Mouse (Mus musculus) bone marrow macrophage, adult 2 months (primary cell): Measurements from ENCODE around the gene Ankib1. TPM values are rescaled to one million over a fixed set of nuclear protein-coding genes. Genes with fewer than 3 reads are reported as not detected.
"Not testable (repeated sequence)": the region's sequence is repeated elsewhere in the genome, so short reads cannot be mapped to it uniquely, and the experiment has no call there.

ENCODE experiments used
- H3K27ac ChIP-seq: 2 replicates; pipeline ENCODE4 v1.5.1; 2012; ENCODE audit warnings: low read depth, low read length; ENCODE audit not compliant: insufficient read depth
- H3K4me1 ChIP-seq: 2 replicates; pipeline ENCODE4 v1.6.1; 2012; ENCODE audit warnings: low read length; ENCODE audit not compliant: control insufficient read depth, insufficient read depth
- H3K4me3 ChIP-seq: 2 replicates; pipeline ENCODE4 v1.5.1; 2012; ENCODE audit warnings: mild to moderate bottlenecking, low read length, moderate library complexity; ENCODE audit not compliant: insufficient read depth
- CTCF ChIP-seq: IDR thresholded peaks from 2 replicates; pipeline ENCODE4 v1.5.1; 2012; ENCODE audit warnings: low read depth, mild to moderate bottlenecking, low read length, moderate library complexity
- POLR2A ChIP-seq: IDR thresholded peaks from 2 replicates; pipeline ENCODE4 v1.6.1; 2012; ENCODE audit warnings: mild to moderate bottlenecking, low read depth, low read length, borderline replicate concordance
- polyA plus RNA-seq: library from polyadenylated mRNA; stranded (reverse); fragments of >200 nt; gene quantifications from 2 replicates; pipeline ENCODE4 v1.2.4, GENCODE M21; 2012; ENCODE audit not compliant: missing spikeins, insufficient read depth, insufficient read length

Ankib1 gene
- polyA plus RNA-seq: 15.0 and 18.5 TPM in 2 replicates

DNA sequence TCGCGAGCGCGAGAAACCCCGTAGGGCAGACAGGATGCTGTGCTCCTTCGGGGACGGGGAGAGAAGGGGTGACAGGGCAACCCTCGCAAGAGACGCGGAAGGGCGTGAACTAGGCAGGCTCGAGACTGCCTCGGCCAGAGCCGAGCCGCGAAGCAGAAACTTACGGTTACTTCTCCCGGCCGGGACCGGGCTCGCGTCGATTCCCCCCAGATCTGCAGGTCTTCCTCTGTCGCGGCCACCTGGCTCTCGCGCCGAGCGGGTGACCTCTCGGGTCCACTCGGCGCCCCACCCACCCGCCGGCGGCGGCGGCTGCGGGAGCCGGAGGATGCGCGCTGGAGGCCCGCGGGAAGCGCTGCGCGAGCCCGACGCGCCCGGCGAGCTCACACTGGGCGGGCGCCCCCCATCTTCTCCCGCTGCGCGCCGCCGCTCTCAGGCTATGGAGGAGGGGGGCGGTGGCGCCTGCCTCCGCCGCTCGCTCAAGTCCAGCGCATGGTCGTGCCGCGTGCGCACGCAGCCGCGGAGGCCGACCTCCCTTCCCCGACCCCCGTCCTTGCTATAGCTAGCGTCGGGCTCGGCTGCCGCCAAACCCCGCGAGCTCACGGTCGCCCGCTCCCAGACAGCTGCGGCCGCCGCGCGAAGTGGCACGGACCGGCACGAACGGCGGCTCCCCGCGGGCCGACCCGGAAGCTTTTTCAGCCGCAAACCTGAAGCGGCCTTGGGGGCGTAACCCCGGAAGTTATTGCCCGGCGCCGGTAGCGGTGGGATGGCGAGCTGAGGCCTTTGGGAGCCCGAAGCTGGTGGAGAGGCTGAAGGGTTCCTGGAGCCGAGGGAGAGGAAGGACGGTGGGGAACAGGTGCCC, at the start of gene Ankib1, which contains the start of gene Krit1:
Gene Ankib1 (minus strand): TSS at position 493 of the 859 bp plus-strand sequence.
Gene Krit1 (plus strand): TSS at position 752 of the 859 bp plus-strand sequence.
- Histone ChIP-seq H3K4me3 (peak within 1 kb of the TSS; percentile 80), H3K4me1 (peaks cover 10% of the 10 kb centered on the region), H3K27ac (peak within 1 kb of the TSS; percentile 58)
- TF ChIP-seq POLR2A (no peak), CTCF (no peak)

- H3K27ac ChIP-seq: no peak within 1 kb of the TSS
- TF ChIP-seq CTCF: no peak
- no peak for TF ChIP-seq POLR2A
- H3K4me1 ChIP-seq: no peaks in the 10 kb centered on the region
- no peak within 1 kb of the TSS for H3K4me3 ChIP-seq
These were observed 42.3 kb upstream of the Ankib1 start, which contains the start of gene Lrrd1 for GRCm38 (mm10) chr5:3845026-3845425. Gene Lrrd1, plus strand, starts transcription at chr5:3845173.

GRCm38 (mm10) chr5:3834107-3834506, 31.4 kb upstream of the Ankib1 start:
- no peak overlapping the region for H3K27ac ChIP-seq
- TF ChIP-seq POLR2A (no peak), CTCF (no peak)

DNA sequence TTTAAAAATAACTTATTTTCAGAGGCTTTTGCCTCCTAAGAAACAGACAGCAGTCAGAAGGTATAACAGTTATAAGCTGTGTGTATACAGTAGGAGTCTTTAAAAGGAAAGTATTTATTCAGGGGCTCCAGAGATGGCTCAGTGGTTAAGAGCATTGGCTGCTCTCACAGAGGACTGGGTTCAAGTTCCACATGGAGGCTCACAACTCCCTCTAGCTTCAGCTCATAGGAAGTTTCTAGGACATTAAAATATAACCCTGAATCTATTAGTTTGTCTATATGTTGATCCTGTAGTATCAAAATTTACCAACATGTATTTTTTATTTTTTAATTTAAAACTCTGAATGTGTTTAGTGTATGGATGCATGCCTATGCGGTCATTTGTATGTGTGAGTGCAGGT, 5.7 kb upstream of the Ankib1 start:
- peaks cover 3% of the 10 kb centered on the region; the same call in 1 of the 2 replicates for H3K4me1 ChIP-seq
- H3K4me3 ChIP-seq: no peak overlapping the region
- H3K27ac ChIP-seq: no peak overlapping the region
- no peak for TF ChIP-seq POLR2A
- no peak for TF ChIP-seq CTCF

More at GRCm38 (mm10) chr5:3834107-3834506, 31.4 kb upstream of the Ankib1 start:
- H3K4me1 ChIP-seq: no peaks in the 10 kb centered on the region
- H3K4me3 ChIP-seq: no peak overlapping the region

- peaks cover 10% of the 10 kb centered on the region for H3K4me1 ChIP-seq
- peak overlapping the region; percentile 56 for H3K27ac ChIP-seq
- no peak for TF ChIP-seq POLR2A
- no peak for TF ChIP-seq CTCF
- H3K4me3 ChIP-seq: peak overlapping the region; percentile 80
These were observed 804 bp upstream of the Ankib1 start for GRCm38 (mm10) chr5:3803292-3804165.

GRCm38 (mm10) chr5:3801672-3802432, 873 bp downstream of the Ankib1 start:
- Histone ChIP-seq H3K27ac (peak overlapping the region; percentile 58; the same call in 1 of the 2 replicates), H3K4me1 (peaks cover 10% of the 10 kb centered on the region), H3K4me3 (peak overlapping the region; percentile 80)
- TF ChIP-seq CTCF (no peak), POLR2A (no peak)

- Histone ChIP-seq H3K4me1 (peaks cover 10% of the 10 kb centered on the region), H3K27ac (no peak overlapping the region), H3K4me3 (no peak overlapping the region)
- TF ChIP-seq POLR2A (no peak), CTCF (no peak)
These were observed 1.8 kb downstream of the Ankib1 start for GRCm38 (mm10) chr5:3800881-3801280.

DNA sequence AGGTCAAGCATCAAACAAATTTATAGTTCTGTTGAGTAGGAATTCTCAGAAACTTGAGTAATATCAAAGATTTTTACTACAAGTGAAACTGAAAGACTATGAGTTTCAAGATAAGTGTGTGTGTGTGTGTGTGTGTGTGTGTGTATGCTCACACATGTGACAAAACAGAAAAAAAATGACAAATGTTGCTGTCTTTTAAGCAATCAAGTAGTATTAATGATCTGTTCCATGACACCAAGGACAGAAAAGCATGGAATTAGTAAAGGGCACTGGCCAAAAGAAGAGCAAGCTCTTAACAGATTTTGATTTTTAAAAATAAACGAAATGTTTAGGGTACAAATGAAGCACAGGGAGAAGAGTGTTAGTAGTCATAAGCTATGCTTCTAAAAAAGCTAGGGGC, 2.7 kb downstream of the Ankib1 start:
- Histone ChIP-seq H3K4me1 (peaks cover 10% of the 10 kb centered on the region), H3K27ac (no peak overlapping the region), H3K4me3 (no peak overlapping the region)
- no peak for TF ChIP-seq CTCF
- no peak for TF ChIP-seq POLR2A

DNA sequence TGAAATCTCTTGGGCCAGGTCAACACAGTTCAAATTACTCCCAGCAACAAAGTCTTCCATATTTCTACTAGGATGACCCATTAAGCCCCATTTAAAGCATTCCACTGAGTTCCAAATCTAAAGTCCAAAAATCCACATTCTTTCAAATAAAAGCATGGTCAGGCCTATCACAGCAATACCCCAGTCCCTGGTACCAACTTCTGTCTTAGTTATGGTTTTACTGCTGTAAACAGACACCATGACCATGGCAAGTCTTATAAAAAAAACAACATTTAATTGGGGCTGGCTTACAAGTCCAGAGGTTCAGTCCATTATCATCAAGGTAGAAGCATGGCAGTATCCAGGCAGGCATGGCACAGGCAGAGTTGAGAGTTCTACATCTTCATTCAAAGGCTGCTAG, 4.1 kb downstream of the Ankib1 start:
- not testable (repeated sequence) for H3K4me1 ChIP-seq, H3K27ac ChIP-seq

GRCm38 (mm10) chr5:3797101-3797500, 5.6 kb downstream of the Ankib1 start:
- not testable (repeated sequence) for H3K4me1 ChIP-seq, H3K4me3 ChIP-seq, H3K27ac ChIP-seq

More for the DNA sequence above, 4.1 kb downstream of the Ankib1 start:
- not testable (repeated sequence) for H3K4me3 ChIP-seq
